Mouse (Mus musculus) kidney, postnatal 0 days (tissue): ENCODE data around the gene Sele. TPM values are rescaled to one million over a fixed set of nuclear protein-coding genes. Genes with fewer than 3 reads are reported as not detected.

Experiments used
- ATAC-seq: fragments of 200-750 bp; cut with Nextera tagmentation; replicated peaks from 2 replicates; pipeline ENCODE4 v1.8.0; 2017; ENCODE audit warnings: low read depth, moderate number of reproducible peaks, moderate TSS enrichment, moderate library complexity; ENCODE audit not compliant: low FRiP score
- DNase-seq: peaks from one replicate; pipeline ENCODE4 v3.0.0-alpha.2; 2016; ENCODE audit warnings: low spot score
- H3K27ac ChIP-seq: fragments of 300-500 bp; sonication (generic); 2 replicates; pipeline ENCODE4 v1.5.1; 2014; ENCODE audit warnings: mild to moderate bottlenecking
- H3K27me3 ChIP-seq: fragments of 300-500 bp; sonication (generic); 2 replicates; pipeline ENCODE4 v1.6.1; 2014; ENCODE audit warnings: low read length, mixed read lengths; ENCODE audit not compliant: insufficient read depth
- H3K36me3 ChIP-seq: fragments of 300-500 bp; sonication (generic); 2 replicates; pipeline ENCODE4 v1.6.1; 2014; ENCODE audit warnings: low read length, mixed read lengths; ENCODE audit not compliant: insufficient read depth
- H3K4me1 ChIP-seq: fragments of 300-500 bp; sonication (generic); replicated peaks from 2 replicates; pipeline ENCODE4 v1.6.1; 2014; ENCODE audit warnings: antibody characterized with exemption, low read length, mixed read lengths; ENCODE audit not compliant: insufficient read depth
- H3K4me2 ChIP-seq: fragments of 300-500 bp; sonication (generic); 2 replicates; pipeline ENCODE4 v1.6.1; 2014; ENCODE audit warnings: mild to moderate bottlenecking, low read length, moderate library complexity, mixed read lengths
- H3K4me3 ChIP-seq: fragments of 300-500 bp; sonication (generic); replicated peaks from 2 replicates; pipeline ENCODE4 v1.5.1; 2014; ENCODE audit warnings: low read depth, low read length
- H3K9ac ChIP-seq: fragments of 300-500 bp; sonication (generic); 2 replicates; pipeline ENCODE4 v1.6.1; 2014; ENCODE audit warnings: low read depth, low read length
- H3K9me3 ChIP-seq: fragments of 300-500 bp; sonication (generic); replicated peaks from 2 replicates; pipeline ENCODE4 v1.6.1; 2016; ENCODE audit warnings: low read length, inconsistent platforms, mixed read lengths
- CTCF ChIP-seq: IDR thresholded peaks from 2 replicates; pipeline ENCODE4 v1.5.1; 2016; ENCODE audit warnings: antibody characterized with exemption, low read depth, mild to moderate bottlenecking, moderate library complexity
- WGBS: fragments of 180-500 bp; shearing (Covaris S2); extraction: QIAGEN DNeasy Blood & Tissue Kit; methylation state at CpG from one replicate; pipeline ENCODE4 v1.1.7; 2014; 5-methylcytosine and 5-hydroxymethylcytosine counted together
- polyA plus RNA-seq: library from polyadenylated mRNA; unstranded; fragments of >200 nt; fragmentation: Nextera tagmentation; extraction: Ambion mirVana; gene quantifications from 2 replicates; pipeline ENCODE4 v1.2.1, GENCODE M21; 2015

The Sele gene
- polyA plus RNA-seq, 1 experiment from 2014 or later, result 0.08 TPM

DNA sequence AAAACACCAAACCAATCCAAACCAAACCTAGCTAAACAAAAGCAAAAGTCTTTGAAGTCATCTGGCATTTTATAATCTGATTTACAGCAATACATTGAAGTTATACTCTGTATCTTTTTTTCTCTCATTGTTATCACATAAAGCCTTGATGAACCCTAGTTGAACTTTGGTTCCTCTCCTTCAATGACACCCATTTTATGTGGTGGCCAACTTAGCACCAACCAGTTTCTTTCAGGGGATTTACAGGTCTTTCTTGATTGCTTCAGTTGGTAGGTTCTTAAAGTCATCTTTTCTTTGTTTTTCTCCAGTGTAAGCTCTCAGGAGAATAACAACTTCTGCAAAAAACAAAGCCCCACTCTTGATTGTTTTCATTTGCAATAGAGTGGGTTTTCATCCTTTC is 21.2 kb downstream of the Sele start:
- no peak for TF ChIP-seq CTCF

DNA sequence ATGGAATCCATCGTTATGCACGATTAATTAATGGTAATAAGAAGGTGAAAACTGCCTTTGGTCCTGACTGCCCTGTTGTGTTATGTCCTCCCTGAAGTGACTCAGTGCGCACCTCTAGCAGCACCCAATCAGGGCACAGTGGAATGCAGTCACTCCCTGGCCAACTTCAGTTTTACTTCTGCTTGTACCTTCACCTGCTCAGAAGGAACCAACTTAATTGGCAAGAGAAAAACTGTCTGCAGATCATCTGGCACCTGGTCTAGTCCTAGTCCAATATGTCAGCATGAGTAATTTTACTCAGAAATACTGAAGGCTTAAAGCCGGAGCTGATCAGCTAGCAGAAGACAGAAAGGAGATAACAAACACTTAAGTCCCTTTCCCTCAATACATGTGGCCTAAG is 22.4 kb downstream of the Sele start:
- TF ChIP-seq CTCF, result no peak
- Histone ChIP-seq H3K9ac (no peak overlapping the region), H3K27me3 (no peaks in the 10 kb centered on the region), H3K27ac (no peak overlapping the region), H3K36me3 (no peaks in the 10 kb centered on the region), H3K4me2 (no peak overlapping the region), H3K9me3 (no peaks in the 10 kb centered on the region), H3K4me1 (no peaks in the 10 kb centered on the region), H3K4me3 (no peak overlapping the region)
- ATAC-seq, result no peak
- WGBS, result 90% methylated on average over 4 of the region's 4 CpGs
- no peak for DNase-seq

More for the DNA sequence above, 21.2 kb downstream of the Sele start:
- no peak overlapping the region for H3K9ac ChIP-seq
- no peak overlapping the region for H3K4me2 ChIP-seq
- no peak for DNase-seq
- no peaks in the 10 kb centered on the region for H3K27me3 ChIP-seq
- H3K4me3 ChIP-seq, result no peak overlapping the region
- H3K9me3 ChIP-seq, result no peaks in the 10 kb centered on the region
- no peak for ATAC-seq
- H3K27ac ChIP-seq, result no peak overlapping the region
- H3K4me1 ChIP-seq, result no peaks in the 10 kb centered on the region
- no peaks in the 10 kb centered on the region for H3K36me3 ChIP-seq

DNA sequence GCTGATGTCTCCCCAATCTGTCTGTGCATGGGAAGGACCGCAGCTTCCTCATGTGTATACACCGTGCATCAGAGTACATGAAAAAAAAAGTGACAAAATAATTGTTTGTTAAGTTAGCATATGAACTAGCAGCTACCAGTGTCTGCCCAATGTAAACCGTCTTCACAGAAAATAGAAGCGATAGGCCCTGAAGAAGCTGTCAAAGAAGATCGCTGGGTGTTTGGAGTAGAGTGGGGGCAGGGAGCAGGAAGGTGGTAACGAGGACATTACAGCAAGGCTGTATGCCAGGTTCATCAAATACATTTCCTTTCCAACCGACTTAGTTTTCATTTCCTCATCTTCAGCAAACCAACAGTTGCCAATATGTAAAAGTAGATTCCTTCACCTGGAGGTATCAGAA is 23.1 kb downstream of the Sele start:
- no peaks in the 10 kb centered on the region for H3K36me3 ChIP-seq
- no peaks in the 10 kb centered on the region for H3K4me1 ChIP-seq
- no peaks in the 10 kb centered on the region for H3K9me3 ChIP-seq
- ATAC-seq (no peak), DNase-seq (no peak)
- H3K4me3 ChIP-seq, result no peak overlapping the region
- H3K9ac ChIP-seq, result no peak overlapping the region
- no peak for TF ChIP-seq CTCF
- WGBS, result 74% methylated on average over 7 of the region's 7 CpGs
- no peak overlapping the region for H3K4me2 ChIP-seq
- no peak overlapping the region for H3K27ac ChIP-seq
- H3K27me3 ChIP-seq, result no peaks in the 10 kb centered on the region

DNA sequence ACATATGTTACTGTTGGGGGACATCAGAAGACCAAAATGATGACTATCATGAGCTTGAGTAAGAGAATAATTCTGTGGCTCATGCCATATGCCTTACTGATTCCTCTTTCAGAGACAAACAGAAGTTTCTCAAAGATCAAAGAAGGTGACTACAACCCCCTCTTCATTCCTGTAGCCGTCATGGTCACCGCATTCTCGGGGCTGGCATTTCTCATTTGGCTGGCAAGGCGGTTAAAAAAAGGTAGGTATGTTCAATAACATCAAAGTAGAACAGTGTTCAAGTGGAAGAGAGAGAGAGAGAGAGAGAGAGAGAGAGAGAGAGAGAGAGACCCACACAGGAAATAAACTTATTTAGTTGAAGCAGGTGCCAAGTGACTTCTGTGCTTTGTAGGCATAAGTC is 24.0 kb downstream of the Sele start:
- DNase-seq (no peak), ATAC-seq (no peak)
- Histone ChIP-seq H3K4me2 (no peak overlapping the region), H3K27ac (no peak overlapping the region), H3K27me3 (no peaks in the 10 kb centered on the region), H3K9ac (no peak overlapping the region), H3K4me3 (no peak overlapping the region), H3K9me3 (no peaks in the 10 kb centered on the region), H3K4me1 (no peaks in the 10 kb centered on the region), H3K36me3 (no peaks in the 10 kb centered on the region)
- TF ChIP-seq CTCF, result no peak
- 85% methylated on average over 4 of the region's 4 CpGs for WGBS

DNA sequence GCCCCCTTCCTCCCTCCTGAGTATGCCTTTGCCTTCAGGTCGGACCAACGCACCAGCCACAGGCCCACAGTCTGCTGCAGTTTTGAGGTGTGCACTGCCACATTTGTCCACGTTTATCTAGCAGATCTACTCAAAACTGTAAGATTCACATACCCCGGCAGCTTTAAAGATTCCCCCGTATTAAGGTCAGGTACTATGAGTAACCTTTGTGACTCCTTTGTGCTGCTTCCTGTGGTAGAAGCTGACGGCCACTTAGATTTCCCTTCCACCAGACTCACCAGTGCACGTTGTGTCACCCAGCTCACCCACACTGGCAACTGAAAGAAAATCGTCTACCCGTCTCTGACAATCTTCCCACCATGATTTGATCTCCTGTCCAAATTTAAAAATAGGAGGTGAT is 25.1 kb downstream of the Sele start:
- TF ChIP-seq CTCF, result no peak
- Histone ChIP-seq H3K9me3 (no peaks in the 10 kb centered on the region), H3K4me2 (no peak overlapping the region), H3K27me3 (no peaks in the 10 kb centered on the region), H3K4me1 (no peaks in the 10 kb centered on the region), H3K27ac (no peak overlapping the region), H3K36me3 (no peaks in the 10 kb centered on the region), H3K4me3 (no peak overlapping the region), H3K9ac (no peak overlapping the region)
- no peak for DNase-seq
- ATAC-seq, result no peak
- 87% methylated on average over 9 of the region's 9 CpGs for WGBS

DNA sequence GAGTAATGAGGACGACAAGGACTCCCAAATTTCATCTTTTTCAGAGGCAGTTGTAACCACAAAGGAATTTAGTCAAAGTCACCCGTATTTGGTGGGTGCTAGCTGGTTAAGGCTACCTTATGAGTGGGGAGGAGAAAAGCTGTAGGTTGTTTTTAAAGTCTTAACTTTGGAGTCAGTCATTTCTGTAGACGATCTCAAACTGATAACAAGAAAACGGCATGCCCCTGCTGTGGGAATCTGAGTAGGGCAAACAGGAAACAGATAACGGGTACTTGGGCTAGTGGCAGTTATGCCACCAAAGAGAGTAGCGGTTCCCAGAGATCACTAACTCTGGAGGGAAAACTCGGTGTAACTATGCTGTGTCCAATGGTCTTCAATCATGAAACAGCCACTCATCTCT is 25.8 kb downstream of the Sele start:
- ATAC-seq, result no peak

DNA sequence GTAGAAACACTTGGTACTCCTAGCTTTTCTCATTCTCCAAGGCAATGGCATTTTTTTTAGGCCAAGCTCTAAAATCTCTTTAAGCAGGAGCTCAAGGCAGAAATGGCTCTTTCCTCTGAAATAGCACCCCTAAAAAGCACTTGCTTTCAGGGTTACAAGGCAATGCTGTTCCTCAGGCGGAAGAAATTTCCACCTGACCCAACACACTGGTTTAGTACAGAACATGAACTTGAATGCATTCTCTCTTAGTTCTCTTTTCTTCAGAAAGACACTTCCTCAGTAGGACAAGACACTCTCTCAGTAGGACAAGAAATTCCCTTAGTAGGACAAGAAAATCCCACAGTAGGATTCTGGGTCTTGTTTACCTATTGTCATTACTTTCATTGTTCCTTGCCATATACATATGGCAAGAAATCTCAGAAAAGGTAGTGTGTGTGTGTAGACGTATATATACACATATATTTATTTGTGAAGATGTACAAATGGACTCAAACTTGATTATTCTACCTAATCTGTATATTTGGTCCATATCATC is 26.6 kb downstream of the Sele start:
- H3K4me2 ChIP-seq, result no peak overlapping the region
- WGBS, result 91% methylated on average over 2 of the region's 2 CpGs
- H3K36me3 ChIP-seq, result no peaks in the 10 kb centered on the region
- DNase-seq (no peak), ATAC-seq (no peak)
- no peak for TF ChIP-seq CTCF
- no peak overlapping the region for H3K27ac ChIP-seq
- no peaks in the 10 kb centered on the region for H3K9me3 ChIP-seq
- H3K27me3 ChIP-seq, result no peaks in the 10 kb centered on the region
- H3K9ac ChIP-seq, result no peak overlapping the region
- no peaks in the 10 kb centered on the region for H3K4me1 ChIP-seq
- no peak overlapping the region for H3K4me3 ChIP-seq

More for the DNA sequence above, 25.8 kb downstream of the Sele start:
- Histone ChIP-seq H3K27me3 (no peaks in the 10 kb centered on the region), H3K9me3 (no peaks in the 10 kb centered on the region), H3K36me3 (no peaks in the 10 kb centered on the region), H3K4me2 (no peak overlapping the region), H3K27ac (no peak overlapping the region), H3K9ac (no peak overlapping the region), H3K4me1 (no peaks in the 10 kb centered on the region), H3K4me3 (no peak overlapping the region)
- DNase-seq, result no peak
- TF ChIP-seq CTCF, result no peak
- WGBS, result 80% methylated on average over 7 of the region's 7 CpGs
